Mouse (Mus musculus) Patski (cell line): ENCODE data around the gene Neurod1. TPM values are rescaled to one million over a fixed set of nuclear protein-coding genes. Genes with fewer than 3 reads are reported as not detected.
A peak's percentile ranks its signal among the peaks of the same experiment; 100 is the strongest.

Source experiments
- ATAC-seq: fragments of 100-300 bp; one replicate; pipeline ENCODE4 v1.8.0; 2021
- CTCF ChIA-PET: fragments of 350-600 bp; sonication (Branson Sonifier 250); formaldehyde crosslinking; loops from one replicate; lab custom pipeline; 2022; ENCODE audit warnings: inconsistent platforms; lab: Charles Lee
- POLR2A ChIA-PET: fragments of 350-600 bp; sonication (Branson Sonifier 250); formaldehyde crosslinking; loops from one replicate; lab custom pipeline; 2022; ENCODE audit warnings: antibody characterized with exemption, inconsistent platforms; lab: Charles Lee
- DNase-seq: peaks from one replicate; pipeline ENCODE4 v3.0.0-alpha.2; 2011; ENCODE audit warnings: low read depth, low spot score
- H3K27me3 ChIP-seq: fragments of 371-371 bp; one replicate; pipeline ENCODE4 v1.5.1; 2021
- CTCF ChIP-seq: fragments of 100-300 bp; IDR thresholded peaks from one replicate; pipeline ENCODE4 v1.5.1; 2021
- in situ Hi-C: fragments of 300-500 bp; cut with MboI; formaldehyde crosslinking; loops from 3 replicates; pipeline ENCODE4 v1.11.1; 2018; ENCODE audit warnings: low pct_unique_long_range_greater_than_20kb, mixed read lengths
- polyA plus RNA-seq: library from polyadenylated mRNA; unstranded; gene quantifications from one replicate; pipeline ENCODE4 v1.2.3, GENCODE M21; 2021

The Neurod1 gene
- polyA plus RNA-seq, 1 experiment from 2014 or later, result not detected

DNA sequence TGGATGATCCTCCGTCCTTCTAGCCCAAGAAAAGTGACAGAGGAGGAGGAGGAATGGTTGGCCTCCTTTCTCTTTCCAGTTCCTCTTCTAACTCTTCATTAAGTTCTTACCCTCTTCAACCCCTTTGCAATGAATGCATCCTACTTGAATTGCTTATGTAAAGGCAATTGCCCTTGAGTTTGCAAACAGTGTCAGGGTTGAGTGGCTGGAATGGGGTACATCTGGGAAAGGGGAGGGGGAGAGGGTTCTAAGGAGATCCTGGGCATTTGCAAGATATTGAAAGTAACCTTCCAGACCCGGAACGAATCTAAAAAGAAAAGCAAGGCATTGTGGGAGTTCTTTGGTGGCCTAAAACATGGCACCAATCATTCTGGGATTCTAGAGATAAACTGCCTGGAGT is 1.4 kb upstream of the Neurod1 start:
- POLR2A ChIA-PET, result no interaction called here
- no peak for TF ChIP-seq CTCF
- H3K27me3 ChIP-seq, result peaks cover 79% of the 10 kb centered on the region
- CTCF ChIA-PET, result interaction anchor here (1.3 kb wide), 1 partner anchor 41 kb away, joined by 3 read pairs; no protein-coding TSS in a partner anchor
- ATAC-seq (no peak), DNase-seq (no peak)
- in situ Hi-C loops, result no loop called here

DNA sequence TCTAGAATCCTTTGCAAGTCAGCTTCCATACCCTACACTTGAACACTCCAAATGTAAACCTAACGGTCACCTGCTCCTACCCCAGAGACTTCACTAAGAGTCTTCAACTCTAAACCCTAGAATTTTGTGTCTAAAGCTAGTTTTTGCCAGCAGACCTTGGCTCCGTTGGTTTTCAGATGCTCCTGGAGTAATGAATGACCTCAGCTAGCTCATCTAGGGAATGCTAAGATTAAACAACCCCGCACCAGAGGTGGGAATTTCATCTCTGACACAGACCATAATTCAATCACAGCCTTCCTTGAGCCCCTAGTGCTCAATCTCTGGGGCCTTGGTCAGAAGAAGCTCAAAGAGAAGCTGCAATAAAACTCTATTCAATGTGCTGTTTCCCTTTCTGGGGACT is 883 bp upstream of the Neurod1 start:
- in situ Hi-C loops, result no loop called here
- DNase-seq, result no peak

DNA sequence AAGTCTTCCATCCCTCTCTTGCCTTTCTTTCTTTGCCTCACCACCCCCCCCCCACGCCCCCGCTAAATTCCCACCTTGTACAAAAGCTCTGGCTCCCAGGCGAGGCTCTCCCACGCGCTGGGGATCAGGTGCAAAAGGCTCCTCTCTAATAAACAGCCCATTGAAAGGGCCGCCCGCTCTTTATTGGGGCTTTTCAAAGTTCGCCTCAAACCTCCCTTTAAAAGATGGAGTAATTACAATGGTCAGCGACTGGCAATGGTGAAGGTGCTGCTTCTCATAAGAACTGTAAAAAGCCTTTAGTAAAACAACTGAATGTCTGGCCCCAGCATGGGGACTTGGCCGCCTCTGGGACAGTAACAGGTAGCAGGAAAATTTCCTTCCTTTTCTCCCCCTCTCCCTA is 905 bp downstream of the Neurod1 start:
- DNase-seq (no peak), ATAC-seq (no peak)
- POLR2A ChIA-PET, result no interaction called here
- no peak for TF ChIP-seq CTCF
- in situ Hi-C loops, result no loop called here
- H3K27me3 ChIP-seq, result peaks cover 84% of the 10 kb centered on the region
- CTCF ChIA-PET, result no interaction called here

More for the DNA sequence above, 883 bp upstream of the Neurod1 start:
- ChIA-PET CTCF (interaction anchor here (1.3 kb wide), 1 partner anchor 42 kb away, joined by 3 read pairs; no protein-coding TSS in a partner anchor), POLR2A (no interaction called here)
- no peak for TF ChIP-seq CTCF
- H3K27me3 ChIP-seq, result peaks cover 84% of the 10 kb centered on the region
- no peak for ATAC-seq

DNA sequence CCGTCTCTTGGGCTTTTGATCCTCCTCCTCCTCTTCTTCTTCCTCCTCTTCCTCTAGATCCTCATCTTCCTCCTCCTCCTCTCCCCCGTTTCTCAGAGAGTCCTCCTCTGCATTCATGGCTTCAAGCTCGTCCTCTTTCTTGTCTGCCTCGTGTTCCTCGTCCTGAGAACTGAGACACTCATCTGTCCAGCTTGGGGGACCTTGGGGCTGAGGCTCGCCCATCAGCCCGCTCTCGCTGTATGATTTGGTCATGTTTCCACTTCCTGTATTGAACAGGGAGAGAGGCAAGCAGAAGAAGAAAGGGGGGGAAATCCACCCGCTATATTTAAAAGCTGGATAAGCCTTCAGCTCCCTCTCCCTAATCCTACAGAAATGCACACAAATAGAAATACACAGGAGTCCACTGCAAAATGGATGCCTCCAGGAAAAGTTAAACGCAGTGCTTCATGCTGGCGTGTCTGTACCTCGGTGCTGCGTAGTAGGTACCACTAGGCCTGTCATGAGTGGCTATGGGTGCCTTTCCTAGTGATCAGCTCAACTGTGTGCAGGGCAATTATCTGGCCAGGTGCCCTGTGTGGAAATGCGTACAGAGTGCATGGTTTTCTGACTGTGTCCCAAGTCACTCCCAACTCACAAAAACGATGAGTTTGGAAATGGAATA is 1.6 kb downstream of the Neurod1 start:
- DNase-seq, result no peak
- POLR2A ChIA-PET, result no interaction called here
- H3K27me3 ChIP-seq, result peaks cover 89% of the 10 kb centered on the region
- ATAC-seq, result no peak
- TF ChIP-seq CTCF, result no peak
- in situ Hi-C loops, result no loop called here
- CTCF ChIA-PET, result no interaction called here

DNA sequence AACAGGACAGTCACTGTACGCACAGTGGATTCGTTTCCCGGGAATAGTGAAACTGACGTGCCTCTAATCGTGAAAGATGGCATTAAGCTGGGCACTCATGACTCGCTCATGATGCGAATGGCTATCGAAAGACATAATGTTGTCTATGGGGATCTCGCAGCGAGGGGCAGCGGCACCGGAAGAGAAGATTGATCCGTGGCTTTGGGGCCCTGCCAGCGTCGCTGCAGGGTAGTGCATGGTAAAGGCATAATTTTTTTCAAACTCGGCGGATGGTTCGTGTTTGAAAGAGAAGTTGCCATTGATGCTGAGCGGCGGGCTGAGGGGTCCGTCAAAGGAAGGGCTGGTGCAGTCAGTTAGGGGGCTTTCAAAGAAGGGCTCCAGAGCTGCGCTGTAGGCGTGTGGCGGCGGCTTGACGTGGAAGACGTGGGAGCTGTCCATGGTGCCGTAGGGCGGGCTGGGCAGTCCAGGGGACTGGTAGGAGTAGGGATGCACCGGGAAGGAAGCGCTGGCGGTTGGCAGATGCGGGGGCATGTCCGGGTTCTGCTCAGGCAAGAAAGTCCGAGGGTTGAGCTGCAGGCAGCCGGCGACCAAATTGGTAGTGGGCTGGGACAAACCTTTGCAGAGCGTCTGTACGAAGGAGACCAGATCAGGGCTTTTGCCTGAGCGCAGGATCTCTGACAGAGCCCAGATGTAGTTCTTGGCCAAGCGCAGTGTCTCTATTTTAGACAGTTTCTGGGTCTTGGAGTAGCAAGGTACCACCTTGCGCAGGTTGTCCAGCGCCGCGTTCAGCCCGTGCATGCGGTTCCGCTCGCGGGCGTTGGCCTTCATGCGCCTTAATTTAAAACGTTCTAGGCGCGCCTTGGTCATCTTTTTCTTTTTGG is 2.4 kb downstream of the Neurod1 start:
- in situ Hi-C loops, result no loop called here
- H3K27me3 ChIP-seq, result peaks cover 85% of the 10 kb centered on the region
- CTCF ChIA-PET, result no interaction called here
- POLR2A ChIA-PET, result no interaction called here
- peak; percentile 62 for ATAC-seq
- no peak for TF ChIP-seq CTCF
- DNase-seq, result no peak

DNA sequence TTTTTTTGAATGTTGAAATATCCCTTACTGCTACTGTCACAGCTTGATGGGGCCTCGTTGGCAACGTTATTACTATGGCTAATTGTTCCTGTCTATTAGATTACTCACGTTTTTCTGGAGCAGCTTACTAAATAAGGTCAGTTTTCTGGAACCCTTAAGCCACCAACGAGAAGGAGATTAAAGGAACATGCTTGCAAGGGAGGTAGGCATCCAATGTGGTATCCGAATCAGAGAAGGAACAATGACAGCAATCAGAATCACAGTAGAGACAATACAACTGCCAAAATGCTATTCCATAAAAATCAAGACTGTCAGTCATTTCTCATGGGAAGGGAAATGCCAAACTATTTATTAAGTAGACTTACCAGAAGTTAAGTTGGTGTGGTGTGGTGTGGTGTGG is 5.1 kb downstream of the Neurod1 start:
- ChIA-PET CTCF (no interaction called here), POLR2A (no interaction called here)
- in situ Hi-C loops, result no loop called here
- no peak for DNase-seq
- peaks cover 83% of the 10 kb centered on the region for H3K27me3 ChIP-seq
- ATAC-seq, result no peak
- TF ChIP-seq CTCF, result no peak

DNA sequence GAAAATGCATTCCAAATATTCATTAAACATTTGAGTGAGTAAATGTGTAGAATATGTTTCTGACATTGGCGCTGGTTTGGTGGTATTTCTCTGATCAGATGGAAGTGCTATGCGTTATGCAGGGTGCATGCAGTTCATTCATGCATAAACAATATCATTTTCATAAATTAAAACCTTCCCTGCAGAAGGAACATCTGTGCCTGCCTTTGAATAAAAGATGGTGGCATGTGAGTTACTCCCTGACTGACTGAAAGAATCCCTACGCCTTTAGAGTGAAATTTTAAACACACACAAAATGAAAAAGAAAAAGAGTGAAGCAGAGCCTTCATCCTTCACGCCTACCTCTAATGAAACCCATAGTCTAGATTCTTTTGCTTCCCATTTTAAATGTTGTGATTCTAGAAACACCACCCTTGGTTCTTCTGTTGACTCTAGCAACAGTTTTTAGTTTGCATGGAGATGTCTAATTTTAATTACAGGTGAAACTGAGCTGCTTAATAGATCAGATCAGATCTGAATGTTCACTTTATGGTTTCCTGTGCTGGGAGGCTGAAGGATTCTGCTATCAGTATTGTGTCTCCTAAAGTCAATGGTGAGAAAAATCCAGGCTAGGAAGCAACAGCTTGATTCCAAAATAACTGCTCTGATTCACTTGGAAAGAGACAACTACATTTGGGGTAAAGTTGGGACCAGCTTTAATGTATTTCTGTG is 5.7 kb downstream of the Neurod1 start:
- TF ChIP-seq CTCF, result no peak
- ChIA-PET CTCF (interaction anchor here (1.2 kb wide), 1 partner anchor 78 kb away, joined by 3 read pairs; no protein-coding TSS in a partner anchor), POLR2A (no interaction called here)
- ATAC-seq, result no peak
- in situ Hi-C loops, result no loop called here
- no peak for DNase-seq
- H3K27me3 ChIP-seq, result peaks cover 84% of the 10 kb centered on the region

DNA sequence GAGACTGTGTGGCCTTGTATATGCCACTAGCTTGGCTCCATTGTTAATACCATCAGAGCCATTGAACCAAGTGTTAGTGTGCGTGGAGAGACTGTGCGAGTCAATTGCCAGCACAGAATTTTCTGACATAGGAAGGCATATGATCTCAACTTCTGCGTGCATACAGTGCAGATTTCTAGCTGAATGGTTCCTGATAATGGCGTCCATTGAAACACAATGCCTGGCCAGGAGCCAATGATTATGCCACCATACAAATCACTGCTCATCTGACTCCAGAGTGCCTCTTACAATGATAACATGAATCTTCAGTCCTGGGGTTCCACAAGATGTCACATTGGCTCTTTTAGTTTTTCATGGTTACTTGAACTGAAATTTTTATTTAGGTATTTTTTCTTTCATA is 7.2 kb downstream of the Neurod1 start:
- CTCF ChIA-PET, result interaction anchor here (1.2 kb wide), 1 partner anchor 76 kb away, joined by 3 read pairs; no protein-coding TSS in a partner anchor
- H3K27me3 ChIP-seq, result peaks cover 72% of the 10 kb centered on the region
- ATAC-seq (no peak), DNase-seq (no peak)
- in situ Hi-C loops, result no loop called here
- no peak for TF ChIP-seq CTCF
- POLR2A ChIA-PET, result no interaction called here

DNA sequence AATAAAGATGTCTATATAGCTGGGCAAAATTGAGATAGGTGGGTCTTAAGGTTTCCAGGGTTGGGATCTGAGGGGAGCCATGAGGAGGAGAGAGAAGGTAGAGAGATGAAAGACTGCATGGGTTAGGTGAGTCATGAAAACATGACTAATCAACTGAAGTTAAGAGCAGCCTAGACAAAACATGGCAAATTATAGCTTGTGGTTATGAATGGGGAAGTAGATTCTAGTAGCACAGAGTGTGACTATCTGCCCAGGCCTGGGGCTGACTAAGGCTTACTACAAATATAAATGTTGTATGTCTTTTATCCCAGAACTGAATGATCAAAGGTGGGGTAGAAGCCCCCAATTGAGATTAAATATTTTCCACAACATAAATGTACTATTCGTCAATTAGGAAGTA is 9.4 kb downstream of the Neurod1 start:
- ATAC-seq (no peak), DNase-seq (no peak)
- CTCF ChIA-PET, result no interaction called here
- POLR2A ChIA-PET, result no interaction called here
- peaks cover 52% of the 10 kb centered on the region for H3K27me3 ChIP-seq
- TF ChIP-seq CTCF, result no peak
- in situ Hi-C loops, result no loop called here

DNA sequence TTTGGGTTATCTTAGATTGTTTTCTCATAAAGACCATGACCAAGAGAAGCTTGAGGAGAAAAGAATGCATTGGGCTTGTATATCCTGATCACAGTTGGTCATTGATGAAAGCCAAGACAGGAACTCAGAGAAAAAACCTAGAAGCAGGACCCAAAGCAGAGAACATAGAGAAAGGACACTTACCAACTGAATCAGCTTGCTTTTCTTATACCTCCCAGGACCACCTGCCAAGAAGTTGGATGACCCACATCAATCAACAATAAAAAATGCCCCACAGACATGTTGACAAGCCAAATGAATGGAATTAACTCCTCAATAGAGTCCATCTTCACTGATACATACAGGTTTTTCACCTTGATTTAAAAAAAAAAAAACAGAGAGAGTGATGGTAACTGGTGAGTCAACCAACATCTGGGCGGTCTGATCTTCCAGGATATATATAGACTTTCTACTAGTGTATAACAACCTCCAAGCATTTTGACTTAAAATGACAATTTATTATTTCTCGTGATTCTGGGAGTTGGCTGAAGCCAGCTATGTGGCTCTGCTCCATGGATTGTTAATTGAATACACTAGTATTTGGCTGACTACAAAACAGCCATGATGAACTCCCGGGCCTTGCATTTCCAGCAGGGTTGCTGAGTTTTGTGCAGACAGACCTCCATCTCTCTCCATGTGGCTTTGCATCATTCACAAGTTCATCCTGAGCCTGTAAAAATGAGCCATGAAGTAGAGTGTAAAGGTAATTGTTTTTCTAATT is 12.5 kb downstream of the Neurod1 start:
- CTCF ChIA-PET, result interaction anchor here (0.7 to 1.1 kb wide), 2 partner anchors 30 to 267 kb away, joined by 3 to 4 read pairs; no protein-coding TSS in a partner anchor
- DNase-seq, result no peak
- ATAC-seq, result no peak
- peaks cover 28% of the 10 kb centered on the region for H3K27me3 ChIP-seq
- in situ Hi-C loops, result no loop called here
- no peak for TF ChIP-seq CTCF
- POLR2A ChIA-PET, result no interaction called here
